Mouse (Mus musculus) CH12.LX (cell line): ENCODE data around the gene Cryz. TPM values are rescaled to one million over a fixed set of nuclear protein-coding genes. Genes with fewer than 3 reads are reported as not detected.

Experiments
- DNase-seq: peaks from one replicate; pipeline ENCODE4 v3.0.0-alpha.2; 2013; ENCODE audit errors: extremely low read depth
- H3K27ac ChIP-seq: 2 replicates; pipeline ENCODE4 v1.5.1; 2012; ENCODE audit warnings: low read depth, mild to moderate bottlenecking, control low read depth, moderate library complexity; ENCODE audit not compliant: insufficient read depth
- H3K27me3 ChIP-seq: replicated peaks from 2 replicates; pipeline ENCODE3; 2012; ENCODE audit warnings: inconsistent platforms
- H3K36me3 ChIP-seq, 2 experiments: replicated peaks in 1 of 2; 2 replicates each; pipeline versions ENCODE3 to v1.6.1; 2012; ENCODE audit warnings: inconsistent platforms in 1 of 2, low read length in 1 of 2, mild to moderate bottlenecking in 1 of 2, mixed read lengths in 1 of 2, moderate library complexity in 1 of 2; ENCODE audit not compliant: control insufficient read depth in 1 of 2, insufficient read depth in 1 of 2
- H3K4me1 ChIP-seq, 2 experiments: 2 replicates each; pipeline ENCODE4 v1.6.1; 2012; ENCODE audit warnings: inconsistent platforms in 1 of 2, moderate library complexity in 1 of 2; ENCODE audit not compliant: insufficient read depth in 2 of 2, control insufficient read depth in 1 of 2
- H3K4me2 ChIP-seq: 2 replicates; pipeline ENCODE4 v1.6.1; 2012; ENCODE audit warnings: low read depth, mild to moderate bottlenecking, control low read depth; ENCODE audit not compliant: poor library complexity, insufficient read depth, severe bottlenecking
- H3K4me3 ChIP-seq, 3 experiments: fragments of 150-350 bp in 1 of 3; sonication (generic) in 1 of 3; replicated peaks in 1 of 3; 2 replicates each; pipeline versions ENCODE3 to v1.5.1; 2011 to 2012; ENCODE audit warnings: low read depth in 2 of 3, low read length in 2 of 3, mild to moderate bottlenecking in 2 of 3, moderate library complexity in 2 of 3, control low read depth in 1 of 3, improper control_type of control experiment in 1 of 3, inconsistent platforms in 1 of 3, mixed read lengths in 1 of 3; ENCODE audit not compliant: poor library complexity in 1 of 3
- H3K79me2 ChIP-seq: replicated peaks from 2 replicates; pipeline ENCODE4 v1.6.1; 2012; ENCODE audit warnings: mild to moderate bottlenecking, moderate library complexity; ENCODE audit not compliant: control insufficient read depth, poor library complexity, insufficient read depth, severe bottlenecking; ENCODE audit errors: extremely low read depth
- H3K9ac ChIP-seq: 2 replicates; pipeline ENCODE4 v1.6.1; 2012; ENCODE audit warnings: low read depth, mild to moderate bottlenecking, control low read depth, moderate library complexity; ENCODE audit not compliant: insufficient read depth
- H3K9me3 ChIP-seq: replicated peaks from 2 replicates; pipeline ENCODE3; 2012; ENCODE audit warnings: low read length, inconsistent platforms, mixed read lengths
- BHLHE40 ChIP-seq: IDR thresholded peaks from 2 replicates; pipeline ENCODE4 v1.6.1; 2011; ENCODE audit warnings: mild to moderate bottlenecking, low read depth, low read length, improper control_type of control experiment
- CHD1 ChIP-seq: IDR thresholded peaks from 2 replicates; pipeline ENCODE4 v1.6.1; 2012; ENCODE audit warnings: low read depth, low read length, improper control_type of control experiment, inconsistent platforms
- CTCF ChIP-seq, 2 experiments: IDR thresholded peaks in 1 of 2; conservative IDR thresholded peaks in 1 of 2; 2 replicates each; pipeline ENCODE4 v1.5.1; 2011 to 2012; ENCODE audit warnings: low read depth in 2 of 2, low read length in 2 of 2, improper control_type of control experiment in 1 of 2, inconsistent platforms in 1 of 2, mild to moderate bottlenecking in 1 of 2, moderate library complexity in 1 of 2
- E2F4 ChIP-seq: IDR thresholded peaks from 2 replicates; pipeline ENCODE4 v1.6.1; 2011; ENCODE audit warnings: low read depth, low read length, improper control_type of control experiment; ENCODE audit not compliant: insufficient replicate concordance
- ELF1 ChIP-seq: IDR thresholded peaks from 2 replicates; pipeline ENCODE4 v1.6.1; 2014; ENCODE audit warnings: low read depth, mild to moderate bottlenecking, inconsistent platforms, low read length, improper control_type of control experiment
- EP300 ChIP-seq: IDR thresholded peaks from 2 replicates; pipeline ENCODE4 v1.6.1; 2011; ENCODE audit warnings: low read length, improper control_type of control experiment
- HCFC1 ChIP-seq: IDR thresholded peaks from 2 replicates; pipeline ENCODE4 v1.6.1; 2012; ENCODE audit warnings: low read depth, mild to moderate bottlenecking, inconsistent platforms, low read length, improper control_type of control experiment
- IRF4 ChIP-seq: IDR thresholded peaks from 2 replicates; pipeline ENCODE4 v1.6.1; 2014; ENCODE audit warnings: low read depth, mild to moderate bottlenecking, inconsistent platforms, low read length, improper control_type of control experiment
- JUND ChIP-seq: conservative IDR thresholded peaks from 2 replicates; pipeline ENCODE4 v1.6.1; 2011; ENCODE audit warnings: low read depth, low read length, improper control_type of control experiment
- MAFK ChIP-seq: IDR thresholded peaks from 2 replicates; pipeline ENCODE4 v1.6.1; 2011; ENCODE audit warnings: low read length, improper control_type of control experiment; ENCODE audit not compliant: insufficient replicate concordance
- MAX ChIP-seq: IDR thresholded peaks from 2 replicates; pipeline ENCODE4 v1.6.1; 2011; ENCODE audit warnings: low read length, improper control_type of control experiment
- MAZ ChIP-seq: IDR thresholded peaks from 2 replicates; pipeline ENCODE4 v1.6.1; 2012; ENCODE audit warnings: low read depth, mild to moderate bottlenecking, inconsistent platforms, low read length, improper control_type of control experiment, moderate library complexity
- MXI1 ChIP-seq: IDR thresholded peaks from 2 replicates; pipeline ENCODE4 v1.6.1; 2011; ENCODE audit warnings: mild to moderate bottlenecking, low read depth, low read length, improper control_type of control experiment
- PAX5 ChIP-seq: IDR thresholded peaks from 2 replicates; pipeline ENCODE4 v1.6.1; 2012; ENCODE audit warnings: low read length, inconsistent platforms, mixed read lengths
- RAD21 ChIP-seq: IDR thresholded peaks from 2 replicates; pipeline ENCODE4 v1.6.1; 2011; ENCODE audit warnings: low read depth, mild to moderate bottlenecking, low read length, improper control_type of control experiment, moderate library complexity
- SIN3A ChIP-seq: IDR thresholded peaks from 2 replicates; pipeline ENCODE4 v1.6.1; 2012; ENCODE audit warnings: low read length, improper control_type of control experiment, inconsistent platforms
- SMC3 ChIP-seq: IDR thresholded peaks from 2 replicates; pipeline ENCODE4 v1.6.1; 2011; ENCODE audit warnings: low read depth, low read length, improper control_type of control experiment
- TBP ChIP-seq: conservative IDR thresholded peaks from 2 replicates; pipeline ENCODE4 v1.6.1; 2011; ENCODE audit warnings: low read depth, low read length, improper control_type of control experiment
- TCF12 ChIP-seq: IDR thresholded peaks from 2 replicates; pipeline ENCODE4 v1.6.1; 2014; ENCODE audit warnings: low read depth, mild to moderate bottlenecking, inconsistent platforms, low read length, improper control_type of control experiment
- USF2 ChIP-seq: conservative IDR thresholded peaks from 2 replicates; pipeline ENCODE4 v1.6.1; 2011; ENCODE audit warnings: low read depth, low read length, improper control_type of control experiment
- ZKSCAN1 ChIP-seq: IDR thresholded peaks from 2 replicates; pipeline ENCODE4 v1.6.1; 2012; ENCODE audit warnings: low read depth, inconsistent platforms, low read length, improper control_type of control experiment, borderline replicate concordance
- ZMIZ1 ChIP-seq: IDR thresholded peaks from 2 replicates; pipeline ENCODE4 v1.6.1; 2012; ENCODE audit warnings: low read depth, mild to moderate bottlenecking, inconsistent platforms, low read length, improper control_type of control experiment
- ZNF384 ChIP-seq: IDR thresholded peaks from 2 replicates; pipeline ENCODE4 v1.6.1; 2012; ENCODE audit warnings: low read depth, low read length, improper control_type of control experiment, inconsistent platforms
- dilution Hi-C: fragments of 300-500 bp; cut with MboI; formaldehyde crosslinking; loops from 2 replicates; pipeline ENCODE4 v1.14.3; 2020; ENCODE audit warnings: low sequenced_read_pairs; ENCODE audit not compliant: extremely low pct_unique_long_range_greater_than_20kb, extremely low pct_ligation_motif_present
- in situ Hi-C: fragments of 300-500 bp; cut with MboI; formaldehyde crosslinking; loops from 3 replicates; pipeline ENCODE4 v1.14.3; 2019; ENCODE audit warnings: low sequenced_read_pairs, low pct_ligation_motif_present, low pct_unique_long_range_greater_than_20kb, mixed read lengths
- polyA plus RNA-seq: library from polyadenylated mRNA; unstranded; fragments of >175 nt; gene quantifications from 2 replicates; pipeline ENCODE4 v1.2.1, GENCODE M21; 2012; ENCODE audit warnings: low read depth; ENCODE audit not compliant: insufficient read length
- total RNA-seq, 2 experiments: library from RNA; depleted of rRNA; stranded (reverse); fragments of 300-350 nt in 1 of 2; fragments of >200 nt in 1 of 2; gene quantifications; 2 replicates each; pipeline ENCODE4 v1.2.3; 2012 to 2014

The Cryz gene
- total and polyA plus RNA-seq, 3 experiments, result 29.2 to 39.8 (median 31.2) TPM

GRCm38 (mm10) chr3:154607896-154608295, 11.4 kb downstream of the Cryz start:
- no peaks in the 10 kb centered on the region for H3K79me2 ChIP-seq
- H3K27me3 ChIP-seq, result no peaks in the 10 kb centered on the region
- H3K27ac ChIP-seq, result no peak overlapping the region
- H3K36me3 ChIP-seq, result peaks cover 25 to 68% of the 10 kb centered on the region in 2 experiments
- H3K9ac ChIP-seq, result no peak overlapping the region
- H3K4me2 ChIP-seq, result no peak overlapping the region
- no peak for DNase-seq
- H3K4me1 ChIP-seq, result no peaks in the 10 kb centered on the region
- TF ChIP-seq ZKSCAN1, result no peak
- TF ChIP-seq ZNF384, result no peak
- TF ChIP-seq IRF4, result no peak
- no peak for TF ChIP-seq ZMIZ1
- TF ChIP-seq JUND, result no peak
- TF ChIP-seq CHD1, result no peak
- TF ChIP-seq EP300, result no peak
- TF ChIP-seq MAX, result no peak
- no peak for TF ChIP-seq MAFK
- TF ChIP-seq HCFC1, result no peak
- TF ChIP-seq ELF1, result no peak
- no peak for TF ChIP-seq SIN3A
- no peak for TF ChIP-seq SMC3
- no peak for TF ChIP-seq MXI1
- TF ChIP-seq PAX5, result no peak
- no peak for TF ChIP-seq MAZ
- TF ChIP-seq TCF12, result no peak
- TF ChIP-seq TBP, result no peak
- H3K9me3 ChIP-seq, result no peaks in the 10 kb centered on the region
- dilution Hi-C loops, result no loop called here
- in situ Hi-C loops, result no loop called here
- no peak overlapping the region for H3K4me3 ChIP-seq

DNA sequence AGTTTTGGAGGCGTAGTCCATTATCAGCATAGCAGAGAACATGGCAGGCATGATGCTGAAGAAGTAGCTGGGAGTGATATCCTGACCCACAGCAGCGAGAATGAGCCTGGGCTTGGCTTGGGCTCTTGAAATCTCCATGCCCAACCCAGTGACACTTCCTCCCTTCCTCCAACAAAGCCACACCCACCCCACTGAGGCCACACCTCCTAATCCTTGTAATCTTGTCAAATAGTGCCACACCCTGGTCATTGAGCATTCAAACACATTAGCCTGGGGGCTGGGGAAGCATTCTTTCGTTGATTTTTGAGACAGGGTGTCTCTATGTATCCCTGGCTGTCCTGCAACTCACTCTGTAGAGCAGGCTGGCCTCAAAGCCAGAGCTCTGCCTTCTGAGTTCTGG, 15.4 kb downstream of the Cryz start:
- H3K36me3 ChIP-seq, result peaks cover 24 to 77% of the 10 kb centered on the region in 2 experiments
- H3K27me3 ChIP-seq, result no peaks in the 10 kb centered on the region
- H3K4me1 ChIP-seq, result no peaks in the 10 kb centered on the region
- H3K9me3 ChIP-seq, result no peaks in the 10 kb centered on the region
- in situ Hi-C loops, result no loop called here
- TF ChIP-seq USF2 (no peak), BHLHE40 (no peak), E2F4 (no peak), CTCF (conservative IDR thresholded peaks at IDR 0.05 in 1 of 2, IDR thresholded peaks at IDR 0.05 in 1 of 2; ENCODE audit: low read depth in 2 of 2, low read length in 2 of 2) (peak in 1 of 2 experiments; percentile 34; a peak in 2 of 4 replicates), RAD21 (peak; percentile 37)
- TF ChIP-seq, all 38 proteins: peak for 2
- Histone ChIP-seq H3K79me2 (no peaks in the 10 kb centered on the region), H3K4me3 (no peak overlapping the region), H3K9ac (no peak overlapping the region), H3K27ac (no peak overlapping the region), H3K4me2 (no peak overlapping the region)
- peak; percentile 48 for DNase-seq
- dilution Hi-C loops, result no loop called here
